11 mouse cellular contexts compared by ENCODE assay signal in genomic region chr7:15944311-15944710, GRCm38 (mm10). TPM values are rescaled to one million over a fixed set of nuclear protein-coding genes. Genes with fewer than 3 reads are reported as not detected.
A peak's percentile ranks its signal among the peaks of the same experiment; 100 is the strongest.
DNase-seq lines count a peak whose midpoint lies in the region; ATAC-seq and TF ChIP-seq lines count a peak whose summit lies in the region.
"Had no signal": no experiment of that assay in that cellular context is flagged by ENCODE, and none has a peak within 500 bp of the region (broad histone marks: within the 10 kb centered on the region; RNA-seq: fewer than 3 reads in every experiment).

No protein-coding gene starts in this region.

- H3K9ac ChIP-seq in hindbrain, embryonic 12.5 days: no peak overlapping the region
- H3K9ac ChIP-seq in hindbrain, postnatal 0 days (replicated peaks; ENCODE audit: low read length): no peak overlapping the region; the same call in 1 of the 2 replicates
- no peak overlapping the region for H3K9ac ChIP-seq in liver, embryonic 14.5 days (replicated peaks)

- TF ChIP-seq CTCF in hindbrain, postnatal 0 days (IDR thresholded peaks at IDR 0.05; ENCODE audit: low read depth): no peak
- no peak for TF ChIP-seq CTCF in E14TG2a.4 (conservative IDR thresholded peaks at IDR 0.05; ENCODE audit: low read length)
- TF ChIP-seq CTCF in bone marrow macrophage, adult 2 months (IDR thresholded peaks at IDR 0.05; ENCODE audit: low read depth, low read length): no peak
- TF ChIP-seq CTCF in liver, embryonic 14.5 days (IDR thresholded peaks at IDR 0.05; ENCODE audit: low read depth): no peak

- no peak for TF ChIP-seq POLR2A in bone marrow macrophage, adult 2 months (IDR thresholded peaks at IDR 0.05; ENCODE audit: borderline replicate concordance, low read depth, low read length)

- no peak for ATAC-seq in hindbrain, embryonic 12.5 days (ENCODE audit: low FRiP score)
- ATAC-seq in hindbrain, postnatal 0 days: no peak
- no peak for ATAC-seq in liver, embryonic 14.5 days (ENCODE audit: insufficient read depth)
- no peak for ATAC-seq in megakaryocyte-erythroid progenitor cell, adult 5-6 weeks (replicated peaks; ENCODE audit: low FRiP score, low TSS enrichment, poor library complexity, severe bottlenecking)

- H3K9me3 ChIP-seq in hindbrain, embryonic 12.5 days (replicated peaks): no peaks in the 10 kb centered on the region
- H3K9me3 ChIP-seq in hindbrain, postnatal 0 days (ENCODE audit: low read length): no peaks in the 10 kb centered on the region
- H3K9me3 ChIP-seq in E14TG2a.4 (ENCODE audit: low read length): no peaks in the 10 kb centered on the region
- no peaks in the 10 kb centered on the region for H3K9me3 ChIP-seq in liver, embryonic 14.5 days (ENCODE audit: control insufficient read depth, low read length)
- H3K9me3 ChIP-seq: hindbrain, embryonic 15.5 days had no signal

- H3K36me3 ChIP-seq in hindbrain, embryonic 12.5 days: peaks cover 52% of the 10 kb centered on the region
- peaks cover 43% of the 10 kb centered on the region for H3K36me3 ChIP-seq in hindbrain, postnatal 0 days (ENCODE audit: insufficient read depth, low read length)
- H3K36me3 ChIP-seq in E14TG2a.4 (ENCODE audit: insufficient read depth, low read length): peaks cover 57% of the 10 kb centered on the region
- peaks cover 49% of the 10 kb centered on the region for H3K36me3 ChIP-seq in liver, embryonic 14.5 days (replicated peaks; ENCODE audit: control insufficient read depth, insufficient read depth, low read depth)

- no peak for DNase-seq in hindbrain, postnatal 0 days (ENCODE audit: low spot score)
- no peak for DNase-seq in liver, embryonic 14.5 days (ENCODE audit: low read depth in 3 of 3, low spot score in 3 of 3)
- DNase-seq in spleen, postnatal 4 days (ENCODE audit: low spot score in 2 of 2): no peak
- DNase-seq: layer of hippocampus, postnatal 36 days; right cerebral cortex, postnatal 25 days had no signal

- H3K4me1 ChIP-seq in hindbrain, embryonic 12.5 days: peaks cover 23% of the 10 kb centered on the region
- H3K4me1 ChIP-seq in hindbrain, postnatal 0 days (ENCODE audit: insufficient read depth, low read length): peaks cover 6% of the 10 kb centered on the region; the same call in 1 of the 2 replicates
- peaks cover 85% of the 10 kb centered on the region for H3K4me1 ChIP-seq in E14TG2a.4 (replicated peaks; ENCODE audit: low read depth, low read length)
- peaks cover 13% of the 10 kb centered on the region for H3K4me1 ChIP-seq in bone marrow macrophage, adult 2 months (ENCODE audit: control insufficient read depth, insufficient read depth, low read length)
- peaks cover 24 to 27% of the 10 kb centered on the region in 2 experiments for H3K4me1 ChIP-seq in liver, embryonic 14.5 days (replicated peaks; ENCODE audit: control insufficient read depth in 2 of 2, insufficient read depth in 2 of 2, low read length in 1 of 2)

- no peak for TF ChIP-seq EP300 in liver, embryonic 14.5 days (IDR thresholded peaks at IDR 0.05; ENCODE audit: low read depth)

- 91% methylated on average over 1 of the region's 1 CpGs for WGBS in hindbrain, embryonic 12.5 days
- 100% methylated on average over 1 of the region's 1 CpGs for WGBS in hindbrain, postnatal 0 days
- WGBS in liver, embryonic 14.5 days (ENCODE audit: insufficient replicate concordance): 78% methylated on average over 1 of the region's 1 CpGs

- no peak overlapping the region for H3K4me3 ChIP-seq in hindbrain, embryonic 12.5 days
- H3K4me3 ChIP-seq in hindbrain, postnatal 0 days (ENCODE audit: low read length): no peak overlapping the region
- H3K4me3 ChIP-seq in E14TG2a.4 (replicated peaks; ENCODE audit: low read length): peak overlapping the region; percentile 95
- peak overlapping the region; percentile 21; the same call in 1 of the 2 replicates for H3K4me3 ChIP-seq in bone marrow macrophage, adult 2 months (ENCODE audit: insufficient read depth, low read length)
- no peak overlapping the region; a peak in 1 of 4 replicates for H3K4me3 ChIP-seq in liver, embryonic 14.5 days (ENCODE audit: insufficient read depth in 1 of 2, low read depth in 2 of 2, low read length in 2 of 2)

- no peak overlapping the region for H3K27ac ChIP-seq in hindbrain, embryonic 12.5 days
- H3K27ac ChIP-seq in hindbrain, postnatal 0 days: no peak overlapping the region
- no peak overlapping the region for H3K27ac ChIP-seq in bone marrow macrophage, adult 2 months (ENCODE audit: insufficient read depth, low read depth, low read length)
- H3K27ac ChIP-seq in liver, embryonic 14.5 days: no peak overlapping the region
- H3K27ac ChIP-seq: hindbrain, embryonic 15.5 days had no signal

- no peaks in the 10 kb centered on the region for H3K27me3 ChIP-seq in hindbrain, embryonic 12.5 days
- H3K27me3 ChIP-seq in hindbrain, postnatal 0 days (ENCODE audit: insufficient read depth, low read length): no peaks in the 10 kb centered on the region
- peaks cover 3% of the 10 kb centered on the region for H3K27me3 ChIP-seq in E14TG2a.4 (ENCODE audit: insufficient read depth, low read length)
- no peaks in the 10 kb centered on the region for H3K27me3 ChIP-seq in liver, embryonic 14.5 days (ENCODE audit: control insufficient read depth, insufficient read depth, low read length)
- H3K27me3 ChIP-seq: hindbrain, embryonic 15.5 days had no signal

- H3K4me2 ChIP-seq in hindbrain, embryonic 12.5 days (replicated peaks): peak overlapping the region; percentile 95; the same call in 1 of the 2 replicates
- no peak overlapping the region for H3K4me2 ChIP-seq in hindbrain, postnatal 0 days (ENCODE audit: low read depth, low read length)
- H3K4me2 ChIP-seq in liver, embryonic 14.5 days (ENCODE audit: low read depth): peak overlapping the region; percentile 90; the same call in 1 of the 2 replicates

RNA-seq across cellular contexts. Expression of gene Nop53, which starts 1.6 kb away (rescaled TPM):
- polyA plus RNA-seq in hindbrain, embryonic 12.5 days (2016; fragmentation: Nextera tagmentation; extraction: Ambion mirVana): 157 and 167 TPM in 2 replicates
- total RNA-seq in hindbrain, postnatal 0 days (2014; rRNA removed): 76.5 and 82.1 TPM in 2 replicates
- polyA plus RNA-seq in hindbrain, postnatal 0 days (2015; fragmentation: Nextera tagmentation; extraction: Ambion mirVana): 124 and 127 TPM in 2 replicates
- 184 and 188 TPM in 2 replicates for polyA plus RNA-seq in bone marrow macrophage, adult 2 months (2012; ENCODE audit: insufficient read depth, insufficient read length, missing spikeins)
- 32.1 and 56.9 TPM in 2 replicates for polyA plus RNA-seq in liver, embryonic 14.5 days (2012; rRNA removed)
- 75.9 and 96.8 TPM in 2 replicates for polyA plus RNA-seq in liver, embryonic 14.5 days (2014; fragmentation: Nextera tagmentation; extraction: Ambion mirVana)
- total RNA-seq in megakaryocyte-erythroid progenitor cell, adult 5-6 weeks (2014; fragmentation: Nextera tagmentation): 117 and 138 TPM in 2 replicates
- total RNA-seq in megakaryocyte-erythroid progenitor cell, adult 5-6 weeks (2017): 260 and 313 TPM in 2 replicates

RNA-seq across cellular contexts. Expression of gene Selenow, which starts 22.1 kb away (rescaled TPM):
- 1,041 and 1,118 TPM in 2 replicates for polyA plus RNA-seq in hindbrain, embryonic 12.5 days (2016; fragmentation: Nextera tagmentation; extraction: Ambion mirVana)
- 501 and 566 TPM in 2 replicates for total RNA-seq in hindbrain, postnatal 0 days (2014; rRNA removed)
- polyA plus RNA-seq in hindbrain, postnatal 0 days (2015; fragmentation: Nextera tagmentation; extraction: Ambion mirVana): 1,894 and 2,002 TPM in 2 replicates
- 51.4 and 52.0 TPM in 2 replicates for polyA plus RNA-seq in bone marrow macrophage, adult 2 months (2012; ENCODE audit: insufficient read depth, insufficient read length, missing spikeins)
- polyA plus RNA-seq in liver, embryonic 14.5 days (2012; rRNA removed): 169 and 186 TPM in 2 replicates
- polyA plus RNA-seq in liver, embryonic 14.5 days (2014; fragmentation: Nextera tagmentation; extraction: Ambion mirVana): 334 and 343 TPM in 2 replicates
- total RNA-seq in megakaryocyte-erythroid progenitor cell, adult 5-6 weeks (2014; fragmentation: Nextera tagmentation): 280 and 304 TPM in 2 replicates
- total RNA-seq in megakaryocyte-erythroid progenitor cell, adult 5-6 weeks (2017): 47.7 and 76.3 TPM in 2 replicates

RNA-seq across cellular contexts. Expression of gene Ehd2, which starts 23.1 kb away (rescaled TPM):
- polyA plus RNA-seq in hindbrain, embryonic 12.5 days (2016; fragmentation: Nextera tagmentation; extraction: Ambion mirVana): 10.1 and 16.6 TPM in 2 replicates
- total RNA-seq in hindbrain, postnatal 0 days (2014; rRNA removed): 5.0 and 9.5 TPM in 2 replicates
- polyA plus RNA-seq in hindbrain, postnatal 0 days (2015; fragmentation: Nextera tagmentation; extraction: Ambion mirVana): 4.4 and 5.3 TPM in 2 replicates
- polyA plus RNA-seq in bone marrow macrophage, adult 2 months (2012; ENCODE audit: insufficient read depth, insufficient read length, missing spikeins): 0.52 and 1.2 TPM in 2 replicates
- polyA plus RNA-seq in liver, embryonic 14.5 days (2012; rRNA removed): 2.5 and 2.7 TPM in 2 replicates
- 3.0 and 3.2 TPM in 2 replicates for polyA plus RNA-seq in liver, embryonic 14.5 days (2014; fragmentation: Nextera tagmentation; extraction: Ambion mirVana)
- total RNA-seq in megakaryocyte-erythroid progenitor cell, adult 5-6 weeks (2014; fragmentation: Nextera tagmentation): 2.7 and 3.3 TPM in 2 replicates
- total RNA-seq in megakaryocyte-erythroid progenitor cell, adult 5-6 weeks (2017): 1.4 and 1.5 TPM in 2 replicates
- total RNA-seq: monocyte, adult 5-6 weeks had no signal

Comparison
In these comparisons a context has a peak if more than half of its experiments do, and no peak if none do; other contexts are left out.
1. H3K4me3 ChIP-seq: peak in E14TG2a.4 (single experiment) and bone marrow macrophage, adult 2 months (single experiment); none in hindbrain, embryonic 12.5 days (single experiment), hindbrain, postnatal 0 days (single experiment) and liver, embryonic 14.5 days (0 of 2).